Mouse (Mus musculus) right cerebral cortex, postnatal 10 days (tissue): Measurements from ENCODE around the gene Olfr648.
A peak's percentile ranks its signal among the peaks of the same experiment; 100 is the strongest.

Experiments
- DNase-seq, 2 experiments: peaks; one replicate each; pipeline ENCODE4 v3.0.0; 2021; ENCODE audit warnings: low spot score in 2 of 2

Gene Olfr648

DNA sequence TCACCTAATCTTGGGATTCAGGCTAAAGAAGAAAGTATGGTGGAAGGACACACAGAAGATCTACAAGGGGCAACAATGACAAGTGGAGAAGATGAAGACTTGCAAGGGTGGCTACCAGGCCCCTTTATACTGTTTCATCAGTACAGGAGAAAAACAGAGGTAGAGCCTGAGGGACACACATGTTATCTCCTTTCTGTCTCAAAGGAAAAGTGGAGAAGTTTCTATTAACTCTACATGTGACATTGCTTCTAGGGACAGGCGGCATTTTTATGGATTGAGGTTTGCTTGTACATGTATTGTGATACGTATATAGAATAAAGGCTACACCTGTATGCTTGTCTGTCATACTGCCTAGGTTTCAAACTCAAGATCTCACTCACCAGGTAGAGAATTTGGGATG lies at the start of gene Olfr648:
TSS of gene Olfr648 (minus strand) at position 101 of the 400 bp plus-strand sequence.
- no peak for DNase-seq

- DNase-seq: no peak
These were observed 48.0 kb upstream of the Olfr648 start for GRCm38 (mm10) chr7:104231203-104231602.

DNA sequence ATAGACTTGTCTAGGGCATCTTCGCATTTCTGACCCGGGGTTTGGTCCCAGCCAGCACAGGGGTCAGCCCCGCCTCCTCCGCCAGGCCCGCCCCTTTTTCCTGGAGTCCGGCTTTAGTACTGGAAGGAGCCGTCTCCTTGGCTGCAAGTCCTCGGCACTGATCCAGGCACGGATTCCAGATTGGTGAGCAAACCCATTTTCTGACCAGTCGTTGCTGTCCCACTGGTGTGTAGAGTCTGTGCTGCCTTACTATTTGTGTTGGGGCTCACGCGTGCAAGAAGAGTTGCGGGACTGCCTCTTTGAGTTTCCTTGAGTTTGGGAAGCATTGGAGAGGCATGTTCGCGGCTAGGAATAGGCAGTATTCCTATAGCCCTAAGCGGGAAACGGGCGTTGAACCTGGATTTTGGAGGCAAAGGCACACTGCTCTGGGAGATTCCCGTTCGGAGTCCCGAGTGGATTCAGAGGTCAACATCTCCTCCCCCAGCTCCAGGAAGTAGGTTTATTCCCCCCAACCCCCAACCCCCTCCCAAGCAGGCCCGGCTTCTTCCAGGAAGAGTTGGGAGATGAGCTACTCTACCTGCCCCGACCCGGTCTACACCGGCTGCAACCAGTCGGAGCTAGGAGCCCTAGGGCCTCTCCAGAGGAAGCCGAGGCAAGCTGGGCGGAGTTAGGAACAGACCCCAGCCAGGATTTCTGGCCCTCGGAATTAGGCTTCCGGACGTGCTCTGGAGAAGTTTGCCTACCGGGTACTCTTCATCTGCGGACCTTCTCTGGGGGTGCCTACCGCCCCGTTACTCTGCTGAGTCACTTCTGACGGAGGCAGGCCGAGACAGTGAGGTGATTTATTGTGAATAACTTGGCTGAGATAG lies 35.7 kb upstream of the Olfr648 start, which contains the start of gene Trim6:
TSS of gene Trim6 (plus strand) at position 93 of the 869 bp plus-strand sequence.
- DNase-seq: peak; percentile 32 to 53

GRCm38 (mm10) chr7:104217881-104218280 lies 34.7 kb upstream of the Olfr648 start:
- no peak for DNase-seq

- no peak for DNase-seq
These were observed 32.9 kb upstream of the Olfr648 start for GRCm38 (mm10) chr7:104216011-104216535.

DNA sequence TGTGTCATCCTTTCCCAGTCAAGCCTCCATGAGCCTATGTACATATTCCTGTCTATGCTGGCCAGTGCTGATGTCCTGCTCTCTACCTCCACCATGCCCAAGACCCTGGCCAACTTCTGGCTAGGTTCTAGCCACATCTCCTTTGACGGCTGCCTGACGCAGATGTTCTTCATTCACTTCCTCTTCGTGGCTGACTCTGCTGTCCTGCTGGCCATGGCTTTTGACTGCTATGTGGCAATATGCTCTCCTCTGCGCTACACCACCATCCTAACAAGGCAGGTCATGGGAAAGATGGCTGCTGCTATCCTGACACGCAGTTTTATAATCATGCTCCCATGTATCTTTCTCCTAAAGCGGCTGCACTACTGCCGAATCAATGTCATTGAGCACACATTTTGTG lies 23.0 kb upstream of the Olfr648 start:
- no peak for DNase-seq

DNA sequence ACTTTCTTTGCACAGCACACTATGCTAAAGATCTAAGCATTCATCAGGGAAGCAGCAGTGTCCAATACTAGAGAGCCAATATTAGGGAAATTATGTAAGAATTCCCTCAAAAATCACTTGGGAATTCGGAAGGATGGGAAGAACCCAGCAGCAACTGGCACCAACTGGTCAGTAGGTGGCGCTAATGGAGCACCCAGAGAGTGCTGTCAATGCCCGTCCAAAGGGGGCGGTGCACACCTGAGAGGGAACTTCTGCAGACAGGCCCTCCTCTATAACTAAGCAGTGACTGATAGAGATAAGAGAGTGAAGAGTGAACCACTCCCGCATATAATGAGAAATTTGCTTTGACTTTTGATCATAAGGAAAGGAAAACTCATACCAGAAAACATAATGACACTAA lies 16.6 kb upstream of the Olfr648 start:
- peak in 1 of 2 experiments; percentile 48 for DNase-seq

DNA sequence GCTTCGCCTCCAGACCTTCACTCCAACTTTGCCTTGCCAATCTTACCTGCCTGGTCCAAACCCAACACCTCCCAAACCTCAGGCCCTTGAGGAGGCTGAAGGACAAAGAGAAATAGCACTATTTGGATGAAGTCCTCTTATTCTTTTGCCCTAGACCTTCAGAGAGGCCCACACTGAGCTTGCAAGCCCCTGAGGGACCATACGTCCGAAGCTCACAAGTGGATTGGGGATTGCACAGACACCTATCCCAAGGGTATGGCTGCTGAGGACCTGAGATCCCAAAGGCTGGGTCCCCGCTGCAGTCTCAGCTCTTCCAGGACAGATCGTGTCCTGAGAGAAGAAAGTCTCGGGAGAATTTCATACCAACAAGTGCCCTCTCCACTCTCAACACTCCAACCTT lies 12.7 kb upstream of the Olfr648 start, which contains the start of gene Olfr649:
TSS of gene Olfr649 (minus strand) at position 101 of the 400 bp plus-strand sequence.
- no peak for DNase-seq

DNA sequence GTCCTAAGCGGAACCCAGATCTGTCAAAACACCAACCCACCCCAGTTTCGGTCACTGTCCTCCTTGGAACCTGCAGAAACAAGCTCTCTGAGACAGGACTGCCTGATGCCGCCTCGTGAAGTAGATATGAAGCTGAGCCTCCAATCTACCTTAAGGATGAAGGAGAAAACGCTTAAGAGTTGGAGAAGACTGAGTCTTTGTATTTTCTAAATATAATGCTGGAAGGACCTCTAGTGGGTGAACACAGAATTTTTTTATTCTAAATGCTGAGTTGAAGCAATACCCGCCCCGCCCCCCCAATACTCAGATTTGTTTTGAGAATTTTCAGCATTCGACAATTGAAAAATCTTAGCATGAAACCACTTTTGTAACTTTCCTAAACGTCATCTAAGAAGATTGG lies 8.1 kb upstream of the Olfr648 start:
- no peak for DNase-seq

DNA sequence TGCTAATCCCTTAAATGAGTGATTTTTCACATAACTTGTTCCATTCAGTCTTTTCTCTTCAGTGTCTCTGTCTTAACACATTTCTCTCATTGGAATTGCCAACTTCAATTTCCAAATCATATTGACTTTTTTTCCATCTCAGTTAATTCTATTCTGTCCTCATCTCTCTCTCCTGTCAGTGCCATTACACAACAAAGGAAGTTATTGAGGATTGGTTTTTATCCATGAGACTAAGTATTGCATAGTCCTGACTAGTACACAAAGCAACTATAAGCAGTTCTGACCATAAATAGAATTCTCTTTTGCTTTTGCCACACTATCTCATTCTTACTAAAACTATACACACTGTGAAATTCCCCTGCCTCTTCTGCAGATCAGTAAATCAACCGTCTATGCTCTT lies 4.1 kb downstream of the Olfr648 start:
- no peak for DNase-seq

GRCm38 (mm10) chr7:104178422-104179054 lies 4.7 kb downstream of the Olfr648 start:
- DNase-seq: no peak

DNA sequence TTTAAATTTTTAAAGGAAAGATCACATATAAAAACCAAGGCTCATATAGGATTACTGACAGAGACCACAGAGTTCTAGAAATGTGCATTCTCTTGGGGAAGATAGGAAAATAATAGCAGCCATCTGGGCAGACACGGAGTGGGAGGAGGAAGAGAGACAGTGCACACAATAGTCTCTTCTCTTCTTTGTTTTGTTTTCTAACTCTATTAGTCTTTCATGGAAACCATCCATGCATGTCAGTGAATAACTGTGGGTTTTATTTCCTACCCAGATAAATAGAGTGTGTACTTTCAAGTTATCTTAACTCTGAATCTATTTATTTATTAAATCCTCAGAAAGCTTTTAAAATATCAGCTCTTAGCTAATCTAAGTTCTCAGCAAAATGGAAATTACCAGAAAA lies 8.1 kb downstream of the Olfr648 start:
- no peak for DNase-seq

DNA sequence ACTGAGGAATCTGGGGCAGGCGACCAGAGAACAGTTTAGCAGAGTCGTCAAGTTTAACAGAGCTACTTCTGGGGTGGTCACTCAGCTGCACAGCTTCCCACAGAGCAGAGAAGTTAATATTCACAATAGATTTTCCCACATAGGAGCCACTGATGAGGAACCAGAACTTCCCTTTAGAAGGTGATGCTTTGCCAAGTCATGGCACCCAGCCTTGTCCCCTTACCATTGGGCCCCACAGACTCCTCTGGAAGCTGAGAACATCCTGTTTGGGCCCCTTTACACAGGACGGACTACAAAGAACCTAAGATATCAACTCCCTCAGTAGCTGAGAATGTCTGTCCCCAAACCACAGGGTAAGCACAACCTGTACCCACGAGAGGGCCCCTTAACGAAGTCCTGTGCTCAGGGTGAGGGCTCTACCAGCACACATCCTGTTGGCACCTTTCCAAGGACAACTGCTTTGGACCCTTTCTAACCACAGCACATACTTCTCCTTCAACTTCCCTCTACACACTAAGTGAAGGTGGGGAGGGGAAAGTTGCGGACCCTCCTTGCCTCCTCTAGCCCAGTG lies 13.5 kb downstream of the Olfr648 start:
- DNase-seq: peak in 1 of 2 experiments; percentile 22

GRCm38 (mm10) chr7:104167105-104167504 lies 16.1 kb downstream of the Olfr648 start:
- DNase-seq: no peak

- DNase-seq: no peak
These were observed 32.7 kb downstream of the Olfr648 start, which contains the start of gene Ubqlnl for GRCm38 (mm10) chr7:104150456-104150855. Ubqlnl (minus strand) TSS chr7:104150556.

GRCm38 (mm10) chr7:104143179-104143578 lies 40.0 kb downstream of the Olfr648 start, which contains the start of gene Ubqln3:
Ubqln3 (minus strand) TSS chr7:104143279.
- DNase-seq: no peak

- DNase-seq: no peak
These were observed 45.9 kb downstream of the Olfr648 start, which contains the start of gene Olfr643 for GRCm38 (mm10) chr7:104137305-104137704. Olfr643 (minus strand) TSS chr7:104137405.

GRCm38 (mm10) chr7:104129726-104130125 lies 53.5 kb downstream of the Olfr648 start, which contains the start of gene Ubqln5:
Ubqln5 (minus strand) TSS chr7:104129826.
- DNase-seq: no peak
